Mouse (Mus musculus): ENCODE measurements around the gene Hs6st1. TPM values are rescaled to one million over a fixed set of nuclear protein-coding genes. Genes with fewer than 3 reads are reported as not detected.
A peak's percentile ranks its signal among the peaks of the same experiment; 100 is the strongest.

Gene Hs6st1
- polyA plus RNA-seq, 1 experiment, result 10.2 TPM

DNA sequence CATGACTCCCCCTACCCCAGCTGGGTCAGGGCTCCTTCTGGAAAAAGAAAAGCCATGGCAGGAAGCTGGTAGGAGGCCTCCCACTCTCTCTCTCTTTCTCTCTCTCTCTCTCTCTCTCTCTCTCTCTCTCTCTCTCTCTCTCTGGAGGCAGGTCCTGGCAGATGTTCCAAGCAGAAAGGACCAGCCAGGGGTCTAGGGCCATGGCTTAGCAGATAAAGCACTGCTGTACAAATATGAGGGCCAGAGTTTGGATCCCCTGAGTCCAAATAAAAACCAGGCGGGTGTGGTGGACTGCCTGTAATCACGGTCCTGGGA lies 4.6 kb upstream of the Hs6st1 start:
- no peaks in the 10 kb centered on the region for H3K9me3 ChIP-seq
- TF ChIP-seq FLI1 (IDR thresholded peaks at IDR 0.05; ENCODE audit: low read length) (no peak), GATA1 (IDR thresholded peaks at IDR 0.05; ENCODE audit: borderline replicate concordance, low read length) (no peak)
- H3K4me1 ChIP-seq, result peaks cover 73% of the 10 kb centered on the region
- H3K36me3 ChIP-seq (replicated peaks; ENCODE audit: low read length), result no peaks in the 10 kb centered on the region
- peaks cover 42% of the 10 kb centered on the region for H3K27me3 ChIP-seq (replicated peaks)
- no peak overlapping the region for H3K4me3 ChIP-seq (replicated peaks)

DNA sequence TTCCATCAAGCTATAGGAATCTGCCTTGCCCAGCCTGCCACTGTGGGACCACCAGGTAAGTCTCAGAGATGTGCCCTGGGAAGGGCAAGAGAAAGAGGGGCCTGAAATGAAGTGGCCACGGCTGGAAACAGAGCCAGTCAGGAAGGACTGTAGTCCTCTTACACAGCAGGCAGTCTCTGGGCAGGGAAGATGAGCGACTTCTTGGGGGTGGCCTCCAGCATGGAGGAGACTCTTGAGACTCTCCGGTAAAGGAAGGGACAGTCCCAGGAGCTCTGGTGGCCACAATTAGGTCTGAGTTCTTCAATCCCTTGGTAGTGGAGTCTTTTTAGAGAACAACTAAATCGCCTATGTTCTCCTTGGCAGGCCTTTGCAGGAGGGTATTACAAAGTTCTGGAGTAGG lies 4.0 kb upstream of the Hs6st1 start:
- TF ChIP-seq GATA1 (IDR thresholded peaks at IDR 0.05; ENCODE audit: borderline replicate concordance, low read length) (no peak), FLI1 (IDR thresholded peaks at IDR 0.05; ENCODE audit: low read length) (no peak)
- peak overlapping the region; percentile 87 for H3K4me3 ChIP-seq (replicated peaks)
- H3K4me1 ChIP-seq, result peaks cover 79% of the 10 kb centered on the region
- H3K27me3 ChIP-seq (replicated peaks), result peaks cover 41% of the 10 kb centered on the region
- no peaks in the 10 kb centered on the region for H3K36me3 ChIP-seq (replicated peaks; ENCODE audit: low read length)
- no peaks in the 10 kb centered on the region for H3K9me3 ChIP-seq

DNA sequence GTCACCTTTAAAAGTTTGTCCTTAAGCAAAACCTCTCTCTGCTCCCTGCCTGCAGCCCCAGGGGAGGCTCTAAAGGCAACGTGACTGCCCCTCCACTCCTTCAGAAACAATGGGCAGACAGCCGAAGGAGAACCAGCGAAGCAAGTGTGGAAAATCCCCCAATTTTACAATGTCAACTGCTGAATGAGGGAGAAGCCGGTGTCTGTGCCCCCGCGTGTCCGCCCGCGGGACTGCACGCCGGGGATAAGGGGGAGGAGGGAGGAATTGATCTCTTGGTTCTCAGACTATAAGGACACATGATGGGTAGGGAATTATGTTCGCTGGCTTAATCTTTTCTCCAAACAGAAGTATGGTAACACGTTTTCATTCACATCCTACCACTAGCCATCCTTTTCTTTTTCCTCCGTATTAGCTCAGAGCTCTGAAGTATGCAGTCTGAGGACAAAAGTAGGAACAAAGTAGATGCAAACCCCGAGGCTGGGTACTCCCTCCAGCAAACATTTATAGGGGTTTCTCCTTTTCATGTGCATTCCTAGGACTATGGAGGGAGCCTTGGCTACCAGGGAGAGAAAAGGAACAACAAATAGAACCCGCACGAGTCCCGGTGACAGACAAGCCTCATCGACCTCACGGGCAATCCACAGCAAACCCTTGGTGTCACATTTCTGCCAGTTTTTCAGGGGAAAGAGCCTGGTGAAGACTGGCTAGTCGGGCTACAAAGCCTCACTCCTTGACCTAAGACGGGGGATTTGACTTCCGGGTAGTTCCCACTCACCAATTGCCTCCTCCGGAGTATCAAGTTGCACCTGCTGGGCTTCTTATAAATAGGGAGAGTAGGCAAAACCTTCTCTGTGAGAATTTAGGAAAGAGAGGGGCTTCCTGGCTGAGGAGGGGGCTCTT lies 3.1 kb upstream of the Hs6st1 start:
- Histone ChIP-seq H3K4me1 (peaks cover 83% of the 10 kb centered on the region), H3K4me3 (replicated peaks) (peak overlapping the region; percentile 87), H3K9me3 (no peaks in the 10 kb centered on the region), H3K36me3 (replicated peaks; ENCODE audit: low read length) (no peaks in the 10 kb centered on the region), H3K27me3 (replicated peaks) (peaks cover 44% of the 10 kb centered on the region)
- TF ChIP-seq GATA1 (IDR thresholded peaks at IDR 0.05; ENCODE audit: borderline replicate concordance, low read length), result no peak
- no peak for TF ChIP-seq FLI1 (IDR thresholded peaks at IDR 0.05; ENCODE audit: low read length)

GRCm38 (mm10) chr1:36065761-36066150 lies 2.4 kb upstream of the Hs6st1 start:
- Histone ChIP-seq H3K4me3 (replicated peaks) (peak overlapping the region; percentile 87), H3K36me3 (replicated peaks; ENCODE audit: low read length) (peaks cover 4% of the 10 kb centered on the region), H3K9me3 (no peaks in the 10 kb centered on the region), H3K4me1 (peaks cover 83% of the 10 kb centered on the region), H3K27me3 (replicated peaks) (peaks cover 40% of the 10 kb centered on the region)
- TF ChIP-seq FLI1 (IDR thresholded peaks at IDR 0.05; ENCODE audit: low read length) (no peak), GATA1 (IDR thresholded peaks at IDR 0.05; ENCODE audit: borderline replicate concordance, low read length) (no peak)

DNA sequence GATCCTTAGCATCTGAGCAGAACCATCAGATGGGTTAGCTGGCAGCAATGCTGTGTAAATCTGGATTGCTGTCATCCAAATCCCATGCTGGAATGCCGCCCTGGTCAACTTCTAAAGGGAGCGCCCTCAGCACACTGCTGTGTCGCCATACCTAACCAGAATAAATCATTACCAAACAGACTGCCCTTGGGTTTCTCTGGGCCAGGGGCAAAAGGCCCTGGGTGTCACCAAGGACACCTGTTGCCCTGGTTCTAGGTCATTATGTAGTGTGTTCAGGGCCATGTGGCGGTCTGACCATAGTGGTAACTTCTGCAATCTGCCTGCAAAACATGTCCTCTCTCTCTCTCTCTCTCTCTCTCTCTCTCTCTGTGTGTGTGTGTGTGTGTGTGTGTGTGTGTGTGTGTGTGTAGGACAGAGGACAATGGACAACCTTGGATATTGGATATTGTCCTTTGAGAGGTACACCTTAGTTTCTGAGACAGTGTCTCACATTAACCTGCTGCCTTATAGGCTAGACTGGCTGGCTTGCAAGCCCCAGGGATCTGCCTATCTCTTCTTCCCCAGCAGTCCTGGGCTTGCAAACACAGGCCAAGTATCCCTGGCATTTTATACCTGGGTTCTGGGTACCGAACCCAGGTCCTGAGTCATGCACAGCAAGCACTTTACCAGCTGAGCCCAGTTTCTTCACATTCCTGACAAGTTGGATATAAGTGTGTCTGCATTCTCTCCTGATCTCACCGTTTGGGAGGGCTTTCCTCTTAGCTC lies 1.8 kb upstream of the Hs6st1 start:
- Histone ChIP-seq H3K27me3 (replicated peaks) (peaks cover 36% of the 10 kb centered on the region), H3K36me3 (replicated peaks; ENCODE audit: low read length) (peaks cover 8% of the 10 kb centered on the region), H3K4me1 (peaks cover 87% of the 10 kb centered on the region), H3K4me3 (replicated peaks) (no peak overlapping the region), H3K9me3 (no peaks in the 10 kb centered on the region)
- no peak for TF ChIP-seq FLI1 (IDR thresholded peaks at IDR 0.05; ENCODE audit: low read length)
- no peak for TF ChIP-seq GATA1 (IDR thresholded peaks at IDR 0.05; ENCODE audit: borderline replicate concordance, low read length)

GRCm38 (mm10) chr1:36067201-36067600 lies 999 bp upstream of the Hs6st1 start:
- Histone ChIP-seq H3K9me3 (no peaks in the 10 kb centered on the region), H3K4me1 (peaks cover 93% of the 10 kb centered on the region)

GRCm38 (mm10) chr1:36067611-36068010 lies 589 bp upstream of the Hs6st1 start:
- Histone ChIP-seq H3K4me1 (peaks cover 93% of the 10 kb centered on the region), H3K27me3 (replicated peaks) (peaks cover 24% of the 10 kb centered on the region)
- TF ChIP-seq FLI1 (IDR thresholded peaks at IDR 0.05; ENCODE audit: low read length) (no peak), GATA1 (IDR thresholded peaks at IDR 0.05; ENCODE audit: borderline replicate concordance, low read length) (no peak)

More at GRCm38 (mm10) chr1:36067201-36067600, 999 bp upstream of the Hs6st1 start:
- Histone ChIP-seq H3K36me3 (replicated peaks; ENCODE audit: low read length) (peaks cover 15% of the 10 kb centered on the region), H3K4me3 (replicated peaks) (no peak overlapping the region), H3K27me3 (replicated peaks) (peaks cover 28% of the 10 kb centered on the region)
- TF ChIP-seq GATA1 (IDR thresholded peaks at IDR 0.05; ENCODE audit: borderline replicate concordance, low read length) (no peak), FLI1 (IDR thresholded peaks at IDR 0.05; ENCODE audit: low read length) (no peak)

DNA sequence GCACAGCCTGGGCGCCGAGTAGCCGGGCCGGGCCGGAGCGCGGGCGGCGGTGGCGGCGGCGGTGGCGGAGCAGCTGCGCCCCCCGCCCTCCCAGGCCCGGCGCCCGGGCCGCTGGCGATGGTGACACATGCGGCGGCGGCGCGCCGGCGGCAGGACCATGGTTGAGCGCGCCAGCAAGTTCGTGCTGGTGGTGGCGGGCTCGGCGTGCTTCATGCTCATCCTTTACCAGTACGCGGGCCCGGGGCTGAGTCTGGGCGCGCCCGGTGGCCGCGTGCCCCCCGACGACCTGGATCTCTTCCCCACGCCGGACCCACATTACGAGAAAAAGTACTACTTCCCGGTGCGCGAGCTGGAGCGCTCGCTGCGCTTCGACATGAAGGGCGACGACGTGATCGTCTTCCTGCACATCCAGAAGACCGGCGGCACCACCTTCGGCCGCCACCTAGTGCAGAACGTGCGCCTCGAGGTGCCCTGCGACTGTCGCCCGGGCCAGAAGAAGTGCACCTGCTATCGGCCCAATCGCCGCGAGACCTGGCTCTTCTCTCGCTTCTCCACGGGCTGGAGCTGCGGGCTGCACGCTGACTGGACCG lies 426 bp downstream of the Hs6st1 start:
- no peaks in the 10 kb centered on the region for H3K9me3 ChIP-seq
- H3K27me3 ChIP-seq (replicated peaks), result peaks cover 15% of the 10 kb centered on the region
- peak overlapping the region; percentile 98 for H3K4me3 ChIP-seq (replicated peaks)
- peaks cover 94% of the 10 kb centered on the region for H3K4me1 ChIP-seq
- H3K36me3 ChIP-seq (replicated peaks; ENCODE audit: low read length), result peaks cover 25% of the 10 kb centered on the region
- TF ChIP-seq FLI1 (IDR thresholded peaks at IDR 0.05; ENCODE audit: low read length), result no peak
- no peak for TF ChIP-seq GATA1 (IDR thresholded peaks at IDR 0.05; ENCODE audit: borderline replicate concordance, low read length)

More at GRCm38 (mm10) chr1:36067611-36068010, 589 bp upstream of the Hs6st1 start:
- Histone ChIP-seq H3K9me3 (no peaks in the 10 kb centered on the region), H3K36me3 (replicated peaks; ENCODE audit: low read length) (peaks cover 16% of the 10 kb centered on the region), H3K4me3 (replicated peaks) (peak overlapping the region; percentile 98)

- H3K4me1 ChIP-seq, result peaks cover 90% of the 10 kb centered on the region
- H3K9me3 ChIP-seq, result no peaks in the 10 kb centered on the region
- H3K36me3 ChIP-seq (replicated peaks; ENCODE audit: low read length), result peaks cover 30% of the 10 kb centered on the region
These were observed 1.1 kb downstream of the Hs6st1 start for GRCm38 (mm10) chr1:36069291-36069771.

More at GRCm38 (mm10) chr1:36069291-36069771, 1.1 kb downstream of the Hs6st1 start:
- no peak for TF ChIP-seq GATA1 (IDR thresholded peaks at IDR 0.05; ENCODE audit: borderline replicate concordance, low read length)
- TF ChIP-seq FLI1 (IDR thresholded peaks at IDR 0.05; ENCODE audit: low read length), result no peak
- peak overlapping the region; percentile 98 for H3K4me3 ChIP-seq (replicated peaks)
- H3K27me3 ChIP-seq (replicated peaks), result peaks cover 11% of the 10 kb centered on the region

All from megakaryocyte, embryonic 14.5 days (primary cell).